Mouse (Mus musculus) liver (tissue): ENCODE measurements around the gene Col24a1.
A peak's percentile ranks its signal among the peaks of the same experiment; 100 is the strongest.
"Not testable (repeated sequence)": the region's sequence is repeated elsewhere in the genome, so short reads cannot be mapped to it uniquely, and the experiment has no call there.

Experiments used
- DNase-seq: peaks from one replicate; pipeline ENCODE4 v3.0.0-alpha.2; 2020; ENCODE audit warnings: mixed read lengths

Gene Col24a1

GRCm38 (mm10) chr3:145356865-145357487, 64.7 kb downstream of the Col24a1 start:
- DNase-seq, result no peak

- DNase-seq, result no peak
These were observed 73.0 kb downstream of the Col24a1 start for GRCm38 (mm10) chr3:145365227-145365626.

- no peak for DNase-seq
These were observed 75.0 kb downstream of the Col24a1 start for GRCm38 (mm10) chr3:145367176-145367717.

- no peak for DNase-seq
These were observed 84.0 kb downstream of the Col24a1 start for GRCm38 (mm10) chr3:145376298-145376697.

GRCm38 (mm10) chr3:145383095-145383494, 90.8 kb downstream of the Col24a1 start:
- no peak for DNase-seq

- no peak for DNase-seq
These were observed 94.2 kb downstream of the Col24a1 start for GRCm38 (mm10) chr3:145386434-145386833.

GRCm38 (mm10) chr3:145390681-145391080, 98.4 kb downstream of the Col24a1 start:
- no peak for DNase-seq

- no peak for DNase-seq
These were observed 99.9 kb downstream of the Col24a1 start for GRCm38 (mm10) chr3:145391986-145392659.

GRCm38 (mm10) chr3:145399173-145399572, 106.9 kb downstream of the Col24a1 start:
- no peak for DNase-seq

GRCm38 (mm10) chr3:145402257-145402656, 110.0 kb downstream of the Col24a1 start:
- no peak for DNase-seq

GRCm38 (mm10) chr3:145402994-145403393, 110.7 kb downstream of the Col24a1 start:
- DNase-seq, result no peak

- peak; percentile 18 for DNase-seq
These were observed 115.8 kb downstream of the Col24a1 start for GRCm38 (mm10) chr3:145408045-145408444.

- no peak for DNase-seq
These were observed 119.9 kb downstream of the Col24a1 start for GRCm38 (mm10) chr3:145412137-145412536.

GRCm38 (mm10) chr3:145414362-145414761, 122.1 kb downstream of the Col24a1 start:
- no peak for DNase-seq

- DNase-seq, result no peak
These were observed 125.5 kb downstream of the Col24a1 start for GRCm38 (mm10) chr3:145417809-145418208.

- DNase-seq, result no peak
These were observed 128.1 kb downstream of the Col24a1 start for GRCm38 (mm10) chr3:145420421-145420820.

GRCm38 (mm10) chr3:145422044-145422443, 129.8 kb downstream of the Col24a1 start:
- DNase-seq, result no peak

GRCm38 (mm10) chr3:145438352-145438751, 146.1 kb downstream of the Col24a1 start:
- no peak for DNase-seq

- DNase-seq, result no peak
These were observed 146.8 kb downstream of the Col24a1 start for GRCm38 (mm10) chr3:145439086-145439485.

- no peak for DNase-seq
These were observed 148.7 kb downstream of the Col24a1 start for GRCm38 (mm10) chr3:145440993-145441392.

GRCm38 (mm10) chr3:145442268-145442667, 150.0 kb downstream of the Col24a1 start:
- no peak for DNase-seq

GRCm38 (mm10) chr3:145443167-145443566, 150.9 kb downstream of the Col24a1 start:
- not testable (repeated sequence) for DNase-seq

GRCm38 (mm10) chr3:145457039-145457438, 164.8 kb downstream of the Col24a1 start:
- DNase-seq, result no peak

- DNase-seq, result no peak
These were observed 170.1 kb downstream of the Col24a1 start for GRCm38 (mm10) chr3:145462351-145462750.
